Comparison of ENCODE assay signal across 32 mouse cellular contexts in genomic region chr13:115814211-115814610, GRCm38 (mm10).
"Had no signal": no experiment of that assay in that cellular context is flagged by ENCODE, and none has a peak within 500 bp of the region (broad histone marks: within the 10 kb centered on the region; RNA-seq: fewer than 3 reads in every experiment).

No protein-coding gene starts in this region.

- ATAC-seq: liver, embryonic 12.5 days; liver, postnatal 0 days; lung, postnatal 0 days; midbrain, embryonic 13.5 days; midbrain, embryonic 15.5 days; midbrain, embryonic 16.5 days had no signal

- H3K9me3 ChIP-seq: limb, embryonic 10.5 days; limb, embryonic 12.5 days; limb, embryonic 13.5 days; limb, embryonic 15.5 days; liver, embryonic 12.5 days; liver, embryonic 13.5 days; liver, embryonic 15.5 days; lung, embryonic 15.5 days; midbrain, embryonic 10.5 days; midbrain, embryonic 12.5 days; midbrain, embryonic 13.5 days; midbrain, embryonic 15.5 days; neural tube, embryonic 12.5 days had no signal

- H3K9ac ChIP-seq: limb, embryonic 12.5 days; limb, embryonic 13.5 days; limb, embryonic 15.5 days; liver, embryonic 12.5 days; liver, embryonic 13.5 days; liver, embryonic 14.5 days; liver, embryonic 15.5 days; liver, postnatal 0 days; lung, embryonic 14.5 days; lung, embryonic 15.5 days; midbrain, embryonic 12.5 days; midbrain, embryonic 13.5 days; midbrain, embryonic 15.5 days; neural tube, embryonic 12.5 days had no signal

- H3K27ac ChIP-seq: limb, embryonic 10.5 days; limb, embryonic 12.5 days; limb, embryonic 13.5 days; limb, embryonic 15.5 days; liver, embryonic 12.5 days; liver, embryonic 13.5 days; liver, embryonic 14.5 days; liver, embryonic 15.5 days; lung, embryonic 15.5 days; macrophage; midbrain, embryonic 10.5 days; midbrain, embryonic 12.5 days; midbrain, embryonic 13.5 days; midbrain, embryonic 15.5 days; neural tube, embryonic 12.5 days had no signal

- DNase-seq: left cerebral cortex, postnatal 4 days; liver; liver, embryonic 13.5 days; liver, postnatal 0 days; lung, adult 18-20 months; lung, adult 2 months; lung, embryonic 14.5 days; lung, postnatal 10 days; lung, postnatal 14 days; lung, postnatal 36 days; lung, postnatal 4 days; midbrain, embryonic 14.5 days had no signal

- H3K27me3 ChIP-seq: limb, embryonic 12.5 days; limb, embryonic 13.5 days; limb, embryonic 15.5 days; liver, embryonic 12.5 days; liver, embryonic 13.5 days; liver, embryonic 15.5 days; lung, embryonic 15.5 days; megakaryocyte, embryonic 14.5 days; midbrain, embryonic 12.5 days; midbrain, embryonic 13.5 days; midbrain, embryonic 15.5 days; neural tube, embryonic 12.5 days had no signal

- H3K4me3 ChIP-seq: limb, embryonic 10.5 days; limb, embryonic 12.5 days; limb, embryonic 13.5 days; limb, embryonic 15.5 days; liver, embryonic 12.5 days; liver, embryonic 13.5 days; liver, embryonic 15.5 days; lung, embryonic 15.5 days; megakaryocyte, embryonic 14.5 days; midbrain, embryonic 10.5 days; midbrain, embryonic 12.5 days; midbrain, embryonic 13.5 days; midbrain, embryonic 15.5 days; myocyte; neural tube, embryonic 12.5 days had no signal

- H3K36me3 ChIP-seq: limb, embryonic 10.5 days; limb, embryonic 12.5 days; limb, embryonic 13.5 days; limb, embryonic 15.5 days; liver, embryonic 12.5 days; liver, embryonic 13.5 days; liver, embryonic 15.5 days; lung, embryonic 15.5 days; midbrain, embryonic 10.5 days; midbrain, embryonic 12.5 days; midbrain, embryonic 13.5 days; midbrain, embryonic 15.5 days; neural tube, embryonic 12.5 days had no signal

- H3K4me1 ChIP-seq: limb, embryonic 10.5 days; limb, embryonic 12.5 days; limb, embryonic 13.5 days; limb, embryonic 15.5 days; liver, embryonic 12.5 days; liver, embryonic 13.5 days; liver, embryonic 15.5 days; lung, embryonic 15.5 days; megakaryocyte, embryonic 14.5 days; midbrain, embryonic 10.5 days; midbrain, embryonic 12.5 days; midbrain, embryonic 13.5 days; midbrain, embryonic 15.5 days; neural tube, embryonic 12.5 days had no signal

- H3K4me2 ChIP-seq: limb, embryonic 12.5 days; limb, embryonic 13.5 days; limb, embryonic 15.5 days; liver, embryonic 11.5 days; liver, embryonic 12.5 days; liver, embryonic 13.5 days; liver, embryonic 15.5 days; lung, embryonic 14.5 days; lung, embryonic 15.5 days; midbrain, embryonic 11.5 days; midbrain, embryonic 12.5 days; midbrain, embryonic 13.5 days; midbrain, embryonic 15.5 days; neural tube, embryonic 12.5 days had no signal
